Comparison of ENCODE assay signal across 21 mouse cellular contexts in the genomic region with DNA sequence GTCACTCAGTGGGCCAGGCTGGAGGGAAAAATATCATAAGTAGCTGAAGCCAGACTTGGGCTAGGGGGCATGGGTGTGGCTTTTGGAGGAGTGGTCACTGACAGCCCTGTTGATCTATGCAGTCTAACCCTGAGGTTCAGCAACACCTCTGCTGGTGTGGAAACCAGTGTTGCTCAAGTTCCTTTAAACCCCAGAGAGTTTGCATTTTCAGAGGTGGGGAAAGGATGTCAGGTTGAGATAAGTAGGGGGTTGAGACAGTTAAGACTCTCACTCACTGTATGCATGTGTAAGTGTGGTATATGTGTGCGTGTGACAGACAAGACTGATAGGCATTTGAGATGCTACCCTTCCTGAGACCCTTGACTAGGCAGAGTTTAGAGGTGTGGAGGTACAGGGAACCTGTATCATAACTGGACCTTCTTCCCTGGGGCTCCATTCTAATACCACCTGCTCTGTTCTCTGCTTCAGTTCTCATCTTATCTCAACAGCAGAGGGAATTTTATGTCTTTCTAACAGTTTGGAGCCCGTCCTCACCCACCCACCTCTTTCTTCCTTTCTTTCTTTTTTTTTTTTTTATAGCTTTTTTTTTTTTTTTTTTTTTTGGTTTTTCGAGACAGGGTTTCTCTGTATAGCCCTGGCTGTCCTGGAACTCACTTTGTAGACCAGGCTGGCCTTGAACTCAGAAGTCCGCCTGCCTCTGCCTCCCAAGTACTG. TPM values are rescaled to one million over a fixed set of nuclear protein-coding genes. Genes with fewer than 3 reads are reported as not detected.
DNase-seq lines count a peak whose midpoint lies in the region; ATAC-seq lines count a peak whose summit lies in the region.
"Had no signal": no experiment of that assay in that cellular context is flagged by ENCODE, and none has a peak within 500 bp of the region (broad histone marks: within the 10 kb centered on the region; RNA-seq: fewer than 3 reads in every experiment).

No protein-coding gene starts in this region.

- 39% methylated on average over 3 of the region's 4 CpGs for WGBS in liver, embryonic 13.5 days (ENCODE audit: insufficient replicate concordance)
- 89% methylated on average over 3 of the region's 4 CpGs for WGBS in midbrain, embryonic 16.5 days

- H3K4me2 ChIP-seq in liver, embryonic 13.5 days: no peak overlapping the region
- no peak overlapping the region for H3K4me2 ChIP-seq in midbrain, embryonic 16.5 days (ENCODE audit: low read length)
- H3K4me2 ChIP-seq: forebrain, embryonic 12.5 days; limb, embryonic 15.5 days had no signal

- 0 out of 2 replicates have a peak overlapping the region, but pooled peaks have one; percentile 29 for H3K9ac ChIP-seq in liver, embryonic 13.5 days
- H3K9ac ChIP-seq in midbrain, embryonic 16.5 days (ENCODE audit: low read depth, low read length): no peak overlapping the region
- H3K9ac ChIP-seq: forebrain, embryonic 12.5 days; limb, embryonic 15.5 days had no signal

- peaks cover 31% of the 10 kb centered on the region for H3K4me1 ChIP-seq in liver, embryonic 13.5 days (replicated peaks)
- H3K4me1 ChIP-seq in midbrain, embryonic 16.5 days (ENCODE audit: control insufficient read depth, insufficient read depth, low read length): no peaks in the 10 kb centered on the region
- H3K4me1 ChIP-seq: embryonic facial prominence, embryonic 10.5 days; forebrain, embryonic 12.5 days; limb, embryonic 15.5 days had no signal

- no peaks in the 10 kb centered on the region for H3K9me3 ChIP-seq in liver, embryonic 13.5 days (replicated peaks)
- H3K9me3 ChIP-seq in midbrain, embryonic 16.5 days (replicated peaks; ENCODE audit: control insufficient read depth, low read length, poor library complexity, severe bottlenecking): no peaks in the 10 kb centered on the region
- H3K9me3 ChIP-seq: embryonic facial prominence, embryonic 10.5 days; forebrain, embryonic 12.5 days; limb, embryonic 15.5 days had no signal

- peak; percentile 77 for ATAC-seq in liver, embryonic 13.5 days (ENCODE audit: low read depth)
- peak; percentile 75 for ATAC-seq in megakaryocyte-erythroid progenitor cell, adult 5-6 weeks (replicated peaks; ENCODE audit: low FRiP score, low TSS enrichment, poor library complexity, severe bottlenecking)
- ATAC-seq in midbrain, embryonic 16.5 days: no peak
- ATAC-seq: hindbrain, embryonic 16.5 days; intestine, embryonic 16.5 days had no signal

- H3K27me3 ChIP-seq in liver, embryonic 13.5 days: no peaks in the 10 kb centered on the region
- no peaks in the 10 kb centered on the region for H3K27me3 ChIP-seq in midbrain, embryonic 16.5 days (ENCODE audit: control insufficient read depth, insufficient read depth, low read depth, low read length)
- H3K27me3 ChIP-seq: forebrain, embryonic 12.5 days; limb, embryonic 15.5 days had no signal

- DNase-seq in 416B (ENCODE audit: low read depth): peak; percentile 93
- peak; percentile 48 for DNase-seq in c-Kit-positive CD71-negative TER-119-negative erythroid progenitor cells, embryonic 14.5 days (ENCODE audit: low read depth)
- peak; percentile 22 for DNase-seq in liver, embryonic 13.5 days
- no peak for DNase-seq in left cerebral cortex, adult 11 months (ENCODE audit: low spot score)
- DNase-seq in frontal cortex, postnatal 25 days (ENCODE audit: low spot score in 2 of 2): no peak
- DNase-seq: adrenal gland, postnatal 10 days; cerebellum, adult 18-20 months; cerebellum, postnatal 36 days; heart, adult 18-20 months; heart, postnatal 36 days; layer of hippocampus, postnatal 36 days; lung, postnatal 10 days; right cerebral cortex, postnatal 4 days had no signal

- peak overlapping the region; percentile 43 for H3K27ac ChIP-seq in liver, embryonic 13.5 days
- no peak overlapping the region for H3K27ac ChIP-seq in midbrain, embryonic 16.5 days (ENCODE audit: low read length)
- H3K27ac ChIP-seq: embryonic facial prominence, embryonic 10.5 days; forebrain, embryonic 12.5 days; kidney, postnatal 0 days; limb, embryonic 15.5 days had no signal

- H3K4me3 ChIP-seq in liver, embryonic 13.5 days (replicated peaks): no peak overlapping the region
- H3K4me3 ChIP-seq in midbrain, embryonic 16.5 days (ENCODE audit: low read depth, low read length): no peak overlapping the region
- H3K4me3 ChIP-seq: embryonic facial prominence, embryonic 10.5 days; forebrain, embryonic 12.5 days; limb, embryonic 15.5 days had no signal

- no peaks in the 10 kb centered on the region for H3K36me3 ChIP-seq in liver, embryonic 13.5 days
- no peaks in the 10 kb centered on the region for H3K36me3 ChIP-seq in midbrain, embryonic 16.5 days (ENCODE audit: control insufficient read depth, insufficient read depth, low read length)
- H3K36me3 ChIP-seq: embryonic facial prominence, embryonic 10.5 days; forebrain, embryonic 12.5 days; limb, embryonic 15.5 days had no signal

RNA-seq across cellular contexts. Expression of a gene that starts 20.0 kb away (rescaled TPM):
- 25.0 and 37.2 TPM in 2 replicates for polyA plus RNA-seq in liver, embryonic 13.5 days (2015; fragmentation: Nextera tagmentation; extraction: Ambion mirVana)
- 57.9 and 68.7 TPM in 2 replicates for total RNA-seq in megakaryocyte-erythroid progenitor cell, adult 5-6 weeks (2014; fragmentation: Nextera tagmentation)
- total RNA-seq in megakaryocyte-erythroid progenitor cell, adult 5-6 weeks (2017): 23.5 and 40.9 TPM in 2 replicates
- polyA plus RNA-seq in midbrain, embryonic 16.5 days (2015; fragmentation: Nextera tagmentation; extraction: Ambion mirVana): 141 and 142 TPM in 2 replicates

RNA-seq across cellular contexts. Expression of a gene that starts 27.5 kb away (rescaled TPM):
- polyA plus RNA-seq in liver, embryonic 13.5 days (2015; fragmentation: Nextera tagmentation; extraction: Ambion mirVana): 32.1 and 35.9 TPM in 2 replicates
- total RNA-seq in megakaryocyte-erythroid progenitor cell, adult 5-6 weeks (2014; fragmentation: Nextera tagmentation): 70.9 and 89.0 TPM in 2 replicates
- 87.0 and 91.8 TPM in 2 replicates for total RNA-seq in megakaryocyte-erythroid progenitor cell, adult 5-6 weeks (2017)
- polyA plus RNA-seq in midbrain, embryonic 16.5 days (2015; fragmentation: Nextera tagmentation; extraction: Ambion mirVana): 42.6 and 44.4 TPM in 2 replicates

RNA-seq across cellular contexts. Expression of a gene that starts 45.4 kb away (rescaled TPM):
- 0.48 and 0.60 TPM in 2 replicates for polyA plus RNA-seq in liver, embryonic 13.5 days (2015; fragmentation: Nextera tagmentation; extraction: Ambion mirVana)
- total RNA-seq in megakaryocyte-erythroid progenitor cell, adult 5-6 weeks (2014; fragmentation: Nextera tagmentation): not detected in 2 replicates
- total RNA-seq in megakaryocyte-erythroid progenitor cell, adult 5-6 weeks (2017): 0.52 TPM in 1 of 2 replicates, not detected in the other
- 42.0 and 43.0 TPM in 2 replicates for polyA plus RNA-seq in midbrain, embryonic 16.5 days (2015; fragmentation: Nextera tagmentation; extraction: Ambion mirVana)

Comparison
In these comparisons a context has a peak if more than half of its experiments do, and no peak if none do; other contexts are left out.
1. DNase-seq: peak in 416B (single experiment), c-Kit-positive CD71-negative TER-119-negative erythroid progenitor cells, embryonic 14.5 days (single experiment) and liver, embryonic 13.5 days (single experiment); none in left cerebral cortex, adult 11 months (single experiment) and frontal cortex, postnatal 25 days (0 of 2).
2. RNA of a gene that starts 45.4 kb away (polyA plus RNA-seq): 42.0 to 43.0 TPM in midbrain, embryonic 16.5 days; 0.48 to 0.60 TPM in liver, embryonic 13.5 days; every median in the first group is over 10 times any median in the second.